Mouse (Mus musculus) embryonic stem cell, embryonic (primary cell): ENCODE data around the gene Glis3.

Experiments
- CTCF ChIA-PET, 4 experiments: fragments of 300-600 bp in 2 of 4; fragments of 350-600 bp in 2 of 4; sonication (Branson Sonifier 250); formaldehyde crosslinking; loops; one replicate each; lab custom pipeline; 2022; ENCODE audit warnings: inconsistent platforms in 2 of 4; lab: Charles Lee
- POLR2A ChIA-PET, 4 experiments: fragments of 300-600 bp in 2 of 4; fragments of 350-600 bp in 2 of 4; sonication (Branson Sonifier 250); formaldehyde crosslinking; loops; one replicate each; lab custom pipeline; 2022; ENCODE audit warnings: antibody characterized with exemption in 4 of 4, inconsistent platforms in 1 of 4; lab: Charles Lee

The Glis3 gene

GRCm38 (mm10) chr19:28493605-28494260 is 186.1 kb downstream of the Glis3 start:
- ChIA-PET POLR2A (interaction anchor here in 1 of 4 experiments (0.9 kb wide), 1 partner anchor 10 kb away, joined by 3 read pairs; no protein-coding TSS in a partner anchor), CTCF (no interaction called here)

GRCm38 (mm10) chr19:28478055-28478454 is 201.8 kb downstream of the Glis3 start:
- ChIA-PET POLR2A (no interaction called here), CTCF (no interaction called here)

- ChIA-PET CTCF (interaction anchor here in 1 of 4 experiments (0.5 kb wide), 1 partner anchor 463 kb away, joined by 3 read pairs; no protein-coding TSS in a partner anchor), POLR2A (interaction anchor here in 2 of 4 experiments (0.5 to 0.7 kb wide), 2 partner anchors 258 to 486 kb away, joined by 3 to 10 read pairs; partner anchors contain the start of gene Plpp6 (in 1 of the 2))
Measured at GRCm38 (mm10) chr19:28477326-28477863, 202.5 kb downstream of the Glis3 start.

- ChIA-PET POLR2A (interaction anchor here in 1 of 4 experiments (0.5 kb wide), 1 partner anchor 142 kb away, joined by 3 read pairs; no protein-coding TSS in a partner anchor), CTCF (no interaction called here)
Measured at GRCm38 (mm10) chr19:28473621-28474020, 206.3 kb downstream of the Glis3 start.

- CTCF ChIA-PET = no interaction called here
- POLR2A ChIA-PET = interaction anchor here in 1 of 4 experiments (0.6 kb wide), 1 partner anchor 10 kb away, joined by 4 read pairs; no protein-coding TSS in a partner anchor
Measured at GRCm38 (mm10) chr19:28471144-28471543, 208.7 kb downstream of the Glis3 start.

- POLR2A ChIA-PET = interaction anchor here in 1 of 4 experiments (1.2 kb wide), 1 partner anchor 8 kb away, joined by 3 read pairs; no protein-coding TSS in a partner anchor
- CTCF ChIA-PET = no interaction called here
Measured at GRCm38 (mm10) chr19:28465779-28466178, 214.1 kb downstream of the Glis3 start.

- ChIA-PET CTCF (no interaction called here), POLR2A (interaction anchor here in 1 of 4 experiments (0.7 kb wide), 1 partner anchor 60 kb away, joined by 3 read pairs; no protein-coding TSS in a partner anchor)
Measured at GRCm38 (mm10) chr19:28454331-28454730, 225.5 kb downstream of the Glis3 start.

GRCm38 (mm10) chr19:28452951-28453520 is 226.8 kb downstream of the Glis3 start:
- POLR2A ChIA-PET = no interaction called here

GRCm38 (mm10) chr19:28448811-28449210 is 231.1 kb downstream of the Glis3 start:
- CTCF ChIA-PET = no interaction called here
- POLR2A ChIA-PET = no interaction called here

More at GRCm38 (mm10) chr19:28452951-28453520, 226.8 kb downstream of the Glis3 start:
- CTCF ChIA-PET = interaction anchor here in 2 of 4 experiments (0.7 kb wide), 2 partner anchors 453 to 1673 kb away, joined by 3 to 4 read pairs; no protein-coding TSS in a partner anchor

- POLR2A ChIA-PET = no interaction called here
- CTCF ChIA-PET = no interaction called here
Measured at GRCm38 (mm10) chr19:28442161-28442560, 237.7 kb downstream of the Glis3 start.

- ChIA-PET POLR2A (interaction anchor here in 1 of 4 experiments (0.6 kb wide), 1 partner anchor 212 kb away, joined by 6 read pairs; no protein-coding TSS in a partner anchor), CTCF (no interaction called here)
Measured at GRCm38 (mm10) chr19:28436457-28437148, 243.3 kb downstream of the Glis3 start.

GRCm38 (mm10) chr19:28428220-28428816 is 251.6 kb downstream of the Glis3 start:
- CTCF ChIA-PET = no interaction called here
- POLR2A ChIA-PET = no interaction called here

- CTCF ChIA-PET = no interaction called here
- POLR2A ChIA-PET = interaction anchor here in 1 of 4 experiments (1.3 kb wide), 1 partner anchor 9 kb away, joined by 3 read pairs; no protein-coding TSS in a partner anchor
Measured at GRCm38 (mm10) chr19:28424180-28424579, 255.7 kb downstream of the Glis3 start.

- POLR2A ChIA-PET = no interaction called here
Measured at GRCm38 (mm10) chr19:28422939-28423338, 256.9 kb downstream of the Glis3 start.

GRCm38 (mm10) chr19:28416069-28416468 is 263.8 kb downstream of the Glis3 start:
- CTCF ChIA-PET = no interaction called here
- POLR2A ChIA-PET = interaction anchor here in 1 of 4 experiments (0.5 kb wide), 1 partner anchor 508 kb away, joined by 3 read pairs; no protein-coding TSS in a partner anchor

More at GRCm38 (mm10) chr19:28422939-28423338, 256.9 kb downstream of the Glis3 start:
- CTCF ChIA-PET = no interaction called here

GRCm38 (mm10) chr19:28408787-28409186 is 271.1 kb downstream of the Glis3 start:
- ChIA-PET POLR2A (no interaction called here), CTCF (no interaction called here)

- ChIA-PET POLR2A (no interaction called here), CTCF (no interaction called here)
Measured at GRCm38 (mm10) chr19:28402956-28403355, 276.9 kb downstream of the Glis3 start.

- POLR2A ChIA-PET = no interaction called here
Measured at GRCm38 (mm10) chr19:28395584-28395861, 284.4 kb downstream of the Glis3 start.

More at GRCm38 (mm10) chr19:28395584-28395861, 284.4 kb downstream of the Glis3 start:
- CTCF ChIA-PET = interaction anchor here in 1 of 4 experiments (1.3 kb wide), 1 partner anchor 30 kb away, joined by 6 read pairs; no protein-coding TSS in a partner anchor
